Mouse (Mus musculus): ENCODE results near the gene Gm4869. TPM values are rescaled to one million over a fixed set of nuclear protein-coding genes. Genes with fewer than 3 reads are reported as not detected.

The Gm4869 gene
- total and polyA plus RNA-seq, 2 experiments from 2014 or later: not detected

GRCm38 (mm10) chr5:140414647-140415046 lies 30.8 kb upstream of the Gm4869 start:
- H3K27me3 ChIP-seq (ENCODE audit: insufficient read depth, low read length): no peaks in the 10 kb centered on the region
- H3K9ac ChIP-seq (replicated peaks; ENCODE audit: low read length): no peak overlapping the region
- TF ChIP-seq CTCF (IDR thresholded peaks at IDR 0.05; ENCODE audit: low read depth): no peak
- DNase-seq (ENCODE audit: low spot score) (no peak), ATAC-seq (no peak)
- no peak overlapping the region for H3K4me3 ChIP-seq (ENCODE audit: low read length)
- no peaks in the 10 kb centered on the region for H3K36me3 ChIP-seq (ENCODE audit: insufficient read depth, low read length)
- WGBS: 62% methylated on average over 4 of the region's 4 CpGs
- no peaks in the 10 kb centered on the region for H3K9me3 ChIP-seq (ENCODE audit: low read length)
- no peak overlapping the region for H3K27ac ChIP-seq
- no peak overlapping the region for H3K4me2 ChIP-seq (ENCODE audit: low read depth, low read length)
- no peaks in the 10 kb centered on the region for H3K4me1 ChIP-seq (ENCODE audit: insufficient read depth, low read length)

DNA sequence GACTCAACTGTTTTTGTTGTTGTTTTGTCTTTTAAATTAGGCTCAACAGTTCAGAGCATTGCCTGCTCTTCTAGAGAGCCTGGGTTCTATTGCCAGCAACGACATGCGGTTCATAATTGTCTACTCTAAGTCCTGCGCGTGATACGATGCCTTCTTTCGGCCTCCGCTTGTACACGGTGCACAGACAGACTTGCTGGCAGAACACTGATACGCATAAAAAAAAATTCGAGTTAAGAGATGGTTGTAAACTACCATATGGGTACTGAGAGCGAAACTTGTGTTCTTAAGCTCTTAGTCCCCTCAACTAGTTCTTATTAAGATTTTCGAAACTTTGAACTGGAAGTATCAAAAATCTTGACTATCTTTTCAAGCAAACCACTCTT lies 27.3 kb upstream of the Gm4869 start:
- peak overlapping the region; percentile 92 for H3K4me2 ChIP-seq (ENCODE audit: low read depth, low read length)
- H3K4me3 ChIP-seq (ENCODE audit: low read length): peak overlapping the region; percentile 69
- H3K27ac ChIP-seq: peak overlapping the region; percentile 96
- WGBS: under 1% methylated on average over 12 of the region's 12 CpGs
- ATAC-seq (no peak), DNase-seq (ENCODE audit: low spot score) (no peak)
- TF ChIP-seq CTCF (IDR thresholded peaks at IDR 0.05; ENCODE audit: low read depth): no peak
- H3K36me3 ChIP-seq (ENCODE audit: insufficient read depth, low read length): no peaks in the 10 kb centered on the region
- H3K4me1 ChIP-seq (ENCODE audit: insufficient read depth, low read length): peaks cover 10% of the 10 kb centered on the region
- no peaks in the 10 kb centered on the region for H3K27me3 ChIP-seq (ENCODE audit: insufficient read depth, low read length)
- H3K9ac ChIP-seq (replicated peaks; ENCODE audit: low read length): peak overlapping the region; percentile 86
- no peaks in the 10 kb centered on the region for H3K9me3 ChIP-seq (ENCODE audit: low read length)

- DNase-seq (ENCODE audit: low spot score) (peak; percentile 95), ATAC-seq (peak; percentile 94)
- H3K4me1 ChIP-seq (ENCODE audit: insufficient read depth, low read length): peaks cover 10% of the 10 kb centered on the region
- H3K4me2 ChIP-seq (ENCODE audit: low read depth, low read length): peak within 1 kb of the TSS; percentile 92
- H3K9ac ChIP-seq (replicated peaks; ENCODE audit: low read length): peak within 1 kb of the TSS; percentile 86
- under 1% methylated on average over 65 of the region's 65 CpGs for WGBS
- H3K27me3 ChIP-seq (ENCODE audit: insufficient read depth, low read length): no peaks in the 10 kb centered on the region
- no peaks in the 10 kb centered on the region for H3K9me3 ChIP-seq (ENCODE audit: low read length)
- peak; percentile 50 for TF ChIP-seq CTCF (IDR thresholded peaks at IDR 0.05; ENCODE audit: low read depth)
- peak within 1 kb of the TSS; percentile 96 for H3K27ac ChIP-seq
- no peaks in the 10 kb centered on the region for H3K36me3 ChIP-seq (ENCODE audit: insufficient read depth, low read length)
- H3K4me3 ChIP-seq (ENCODE audit: low read length): peak within 1 kb of the TSS; percentile 69
Observed at GRCm38 (mm10) chr5:140418489-140419441, 26.7 kb upstream of the Gm4869 start, which contains the start of gene Eif3b. Gene Eif3b, plus strand, starts transcription at chr5:140419328.

- Histone ChIP-seq H3K4me2 (ENCODE audit: low read depth, low read length) (peak overlapping the region; percentile 92), H3K27me3 (ENCODE audit: insufficient read depth, low read length) (no peaks in the 10 kb centered on the region), H3K4me1 (ENCODE audit: insufficient read depth, low read length) (peaks cover 10% of the 10 kb centered on the region), H3K36me3 (ENCODE audit: insufficient read depth, low read length) (no peaks in the 10 kb centered on the region), H3K27ac (peak overlapping the region; percentile 96), H3K9me3 (ENCODE audit: low read length) (no peaks in the 10 kb centered on the region), H3K4me3 (ENCODE audit: low read length) (peak overlapping the region; percentile 69), H3K9ac (replicated peaks; ENCODE audit: low read length) (peak overlapping the region; percentile 86)
- WGBS: under 1% methylated on average over 61 of the region's 62 CpGs
- DNase-seq (ENCODE audit: low spot score): no peak
- no peak for TF ChIP-seq CTCF (IDR thresholded peaks at IDR 0.05; ENCODE audit: low read depth)
- ATAC-seq: peak; percentile 55
Observed at GRCm38 (mm10) chr5:140419442-140420080, 25.9 kb upstream of the Gm4869 start.

- peak overlapping the region; percentile 69 for H3K4me3 ChIP-seq (ENCODE audit: low read length)
- H3K9ac ChIP-seq (replicated peaks; ENCODE audit: low read length): peak overlapping the region; percentile 86; the same call in 1 of the 2 replicates
- no peak for ATAC-seq
- peaks cover 10% of the 10 kb centered on the region for H3K4me1 ChIP-seq (ENCODE audit: insufficient read depth, low read length)
- H3K4me2 ChIP-seq (ENCODE audit: low read depth, low read length): peak overlapping the region; percentile 92
- TF ChIP-seq CTCF (IDR thresholded peaks at IDR 0.05; ENCODE audit: low read depth): no peak
- no peak for DNase-seq (ENCODE audit: low spot score)
- no peaks in the 10 kb centered on the region for H3K27me3 ChIP-seq (ENCODE audit: insufficient read depth, low read length)
- no peak overlapping the region for H3K27ac ChIP-seq
- 77% methylated on average over 4 of the region's 4 CpGs for WGBS
- no peaks in the 10 kb centered on the region for H3K9me3 ChIP-seq (ENCODE audit: low read length)
- no peaks in the 10 kb centered on the region for H3K36me3 ChIP-seq (ENCODE audit: insufficient read depth, low read length)
Observed at GRCm38 (mm10) chr5:140420616-140421015, 24.8 kb upstream of the Gm4869 start.

- no peak for TF ChIP-seq CTCF (IDR thresholded peaks at IDR 0.05; ENCODE audit: low read depth)
- Histone ChIP-seq H3K27me3 (ENCODE audit: insufficient read depth, low read length) (no peaks in the 10 kb centered on the region), H3K4me3 (ENCODE audit: low read length) (no peak overlapping the region), H3K4me2 (ENCODE audit: low read depth, low read length) (no peak overlapping the region), H3K27ac (no peak overlapping the region), H3K36me3 (ENCODE audit: insufficient read depth, low read length) (peaks cover 37% of the 10 kb centered on the region), H3K4me1 (ENCODE audit: insufficient read depth, low read length) (peaks cover 7% of the 10 kb centered on the region), H3K9me3 (ENCODE audit: low read length) (no peaks in the 10 kb centered on the region), H3K9ac (replicated peaks; ENCODE audit: low read length) (no peak overlapping the region)
- no peak for DNase-seq (ENCODE audit: low spot score)
- WGBS: 93% methylated on average over 17 of the region's 17 CpGs
- no peak for ATAC-seq
Observed at GRCm38 (mm10) chr5:140425016-140425783, 20.2 kb upstream of the Gm4869 start.
